Mouse (Mus musculus) cerebellum, adult 8-10 months (tissue): ENCODE results near the gene Abhd14b.

Experiments used
- DNase-seq: peaks from one replicate; pipeline ENCODE4 v3.0.0; 2022

Gene Abhd14b

DNA sequence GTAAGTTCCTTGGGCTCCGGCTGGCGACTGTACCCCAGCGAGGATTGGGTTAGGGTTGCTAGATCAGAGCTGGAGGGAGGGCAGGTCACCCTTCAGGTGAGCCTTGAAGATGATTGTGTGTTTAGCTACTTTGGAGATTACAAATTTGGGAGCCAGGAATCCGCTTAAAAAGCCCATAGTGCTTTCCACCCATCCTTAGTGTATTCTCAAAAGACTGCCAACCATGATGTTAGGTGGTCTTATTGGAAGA, 17.3 kb upstream of the Abhd14b start:
- DNase-seq, result no peak

DNA sequence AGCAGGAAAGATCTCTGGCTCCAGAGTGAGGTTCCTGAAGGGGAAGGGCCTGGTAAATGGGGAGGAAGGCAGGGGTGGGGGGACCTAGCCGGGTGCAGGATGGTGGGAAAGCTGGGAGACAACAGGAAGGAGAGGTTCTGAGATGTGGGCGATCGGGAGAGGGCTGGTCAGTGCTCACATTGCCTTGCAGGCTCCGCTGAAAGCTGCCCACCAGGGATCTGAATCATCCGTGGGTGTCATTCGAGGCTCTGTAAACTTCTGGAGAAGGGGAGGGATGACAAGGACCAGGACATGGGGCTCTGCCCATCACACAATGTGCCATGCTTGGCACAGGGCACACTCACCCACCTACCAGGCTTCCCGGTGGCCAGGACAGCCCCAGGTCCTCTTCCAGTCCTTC, 13.9 kb upstream of the Abhd14b start:
- DNase-seq, result no peak

- DNase-seq, result no peak
Observed at GRCm38 (mm10) chr9:106436566-106436965, 10.7 kb upstream of the Abhd14b start.

DNA sequence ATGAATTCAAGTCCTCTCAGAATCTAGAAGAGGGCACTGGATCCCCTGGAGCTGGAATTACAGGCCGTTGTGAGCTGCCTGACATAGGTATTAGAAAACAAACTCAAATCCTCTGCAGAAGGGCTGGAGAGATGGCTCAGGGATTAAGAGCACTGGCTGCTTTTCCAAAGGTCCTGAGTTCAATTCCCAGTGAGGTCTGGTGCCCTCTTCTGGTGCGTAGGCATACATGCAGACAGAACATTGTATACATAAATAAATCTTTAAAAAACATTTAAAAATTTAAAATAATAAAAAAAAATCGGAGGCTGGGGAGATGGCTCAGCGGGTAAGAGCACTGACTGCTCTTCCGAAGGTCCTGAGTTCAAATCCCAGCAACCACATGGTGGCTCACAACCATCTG, 4.6 kb upstream of the Abhd14b start:
- DNase-seq, result no peak

DNA sequence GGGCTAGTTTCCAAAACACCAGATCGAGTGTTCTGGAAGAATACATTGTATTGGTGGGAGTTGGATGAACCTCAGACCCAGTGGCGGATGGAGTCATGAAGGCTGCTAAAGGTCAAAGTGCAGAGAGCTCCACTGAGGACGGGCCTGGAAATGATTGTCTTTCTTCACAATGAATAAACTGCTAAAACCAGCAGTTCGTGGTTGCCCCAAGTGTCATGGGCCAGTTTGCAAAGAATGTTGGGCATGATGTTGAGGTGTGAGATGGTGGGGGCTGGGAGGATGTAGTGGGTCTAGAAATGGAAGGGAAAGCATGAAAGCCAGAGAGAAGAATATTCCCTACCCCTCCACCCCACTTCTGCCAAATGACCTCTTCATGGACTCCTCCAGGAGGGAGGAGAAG, 2.4 kb upstream of the Abhd14b start:
- DNase-seq, result no peak

- no peak for DNase-seq
Observed at GRCm38 (mm10) chr9:106447951-106448350, 692 bp downstream of the Abhd14b start.

DNA sequence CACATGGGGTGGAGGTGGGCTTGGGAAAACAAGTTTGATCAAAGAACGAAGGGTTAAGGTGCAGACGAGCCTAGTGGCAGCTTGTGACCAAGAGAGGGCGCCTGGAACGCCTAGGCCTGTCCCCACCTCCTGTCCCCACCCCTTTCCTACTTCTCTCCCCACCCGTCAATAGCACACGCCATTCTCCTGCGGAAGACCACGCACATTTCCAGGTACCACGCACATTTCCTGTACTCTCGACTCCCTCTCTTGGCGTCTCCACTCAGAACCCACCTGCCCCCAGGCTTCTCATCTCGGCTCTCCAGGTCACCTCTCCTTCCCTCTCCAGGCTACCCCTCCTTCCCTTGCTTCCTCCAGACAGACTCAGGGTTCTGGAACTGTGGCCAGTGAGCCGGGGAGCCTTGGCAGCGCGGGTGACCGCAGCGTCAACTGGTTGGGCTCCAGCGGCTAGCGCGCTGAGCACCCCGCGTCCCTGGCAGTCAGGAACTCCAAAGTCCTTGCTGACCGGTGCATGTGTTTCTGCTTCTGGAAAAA, 1.3 kb downstream of the Abhd14b start:
- peak; percentile 81 for DNase-seq

- no peak for DNase-seq
Observed at GRCm38 (mm10) chr9:106449947-106450346, 2.7 kb downstream of the Abhd14b start.

GRCm38 (mm10) chr9:106450661-106451060, 3.4 kb downstream of the Abhd14b start:
- peak; percentile 71 for DNase-seq

DNA sequence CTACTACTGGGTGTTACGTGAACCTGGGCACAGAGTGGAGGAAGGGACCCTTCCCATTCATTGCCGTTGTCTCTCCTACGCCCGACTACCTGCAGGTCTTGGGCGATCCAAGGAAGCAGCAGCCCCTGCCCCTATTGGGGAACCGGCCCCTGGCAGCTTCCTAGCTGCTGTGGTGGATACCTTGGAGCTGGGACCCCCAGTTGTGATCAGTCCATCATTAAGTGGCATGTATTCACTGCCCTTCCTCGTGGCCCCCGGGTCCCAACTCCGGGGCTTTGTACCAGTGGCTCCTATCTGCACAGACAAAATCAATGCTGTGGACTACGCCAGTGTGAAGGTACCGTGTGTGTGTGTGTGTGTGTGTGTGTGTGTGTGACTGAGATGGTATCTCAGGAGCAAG, 4.0 kb downstream of the Abhd14b start:
- no peak for DNase-seq

DNA sequence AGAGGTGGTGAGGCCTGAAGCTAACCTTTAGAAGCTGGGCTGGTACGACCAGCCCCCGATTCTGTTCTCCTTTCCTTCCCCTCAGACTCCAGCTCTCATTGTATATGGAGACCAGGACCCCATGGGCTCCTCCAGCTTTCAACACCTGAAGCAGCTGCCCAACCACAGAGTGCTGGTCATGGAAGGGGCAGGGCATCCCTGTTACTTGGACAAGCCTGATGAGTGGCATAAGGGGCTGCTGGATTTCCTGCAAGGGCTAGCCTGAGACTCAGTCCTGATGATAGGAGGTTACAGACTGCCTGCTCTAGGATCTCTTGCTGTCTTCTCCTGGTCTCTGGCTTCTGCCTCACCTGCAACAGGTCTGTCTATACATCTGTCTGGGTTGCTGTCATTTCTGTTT, 4.6 kb downstream of the Abhd14b start:
- DNase-seq, result no peak

GRCm38 (mm10) chr9:106452351-106452750, 5.1 kb downstream of the Abhd14b start:
- DNase-seq, result no peak

DNA sequence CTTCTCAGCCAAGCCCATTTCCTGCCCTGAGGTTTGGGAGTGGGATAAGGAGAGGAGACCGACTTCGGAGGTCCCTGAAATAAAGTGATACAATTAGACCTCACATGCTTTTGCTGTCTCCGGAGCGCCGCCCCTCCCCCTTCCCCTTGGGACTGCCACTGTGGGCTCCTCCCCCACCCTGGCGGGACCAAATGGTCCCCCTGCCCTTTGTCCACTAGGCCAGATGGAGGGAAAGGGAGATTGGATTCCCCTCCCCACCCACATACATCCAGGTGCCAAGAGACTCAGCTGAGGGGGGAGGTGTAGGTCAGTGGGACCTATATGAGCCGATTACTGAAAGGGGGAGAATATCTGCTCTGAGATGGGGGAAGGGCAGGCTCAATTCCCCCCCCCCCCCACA, 5.6 kb downstream of the Abhd14b start:
- peak; percentile 85 for DNase-seq

DNA sequence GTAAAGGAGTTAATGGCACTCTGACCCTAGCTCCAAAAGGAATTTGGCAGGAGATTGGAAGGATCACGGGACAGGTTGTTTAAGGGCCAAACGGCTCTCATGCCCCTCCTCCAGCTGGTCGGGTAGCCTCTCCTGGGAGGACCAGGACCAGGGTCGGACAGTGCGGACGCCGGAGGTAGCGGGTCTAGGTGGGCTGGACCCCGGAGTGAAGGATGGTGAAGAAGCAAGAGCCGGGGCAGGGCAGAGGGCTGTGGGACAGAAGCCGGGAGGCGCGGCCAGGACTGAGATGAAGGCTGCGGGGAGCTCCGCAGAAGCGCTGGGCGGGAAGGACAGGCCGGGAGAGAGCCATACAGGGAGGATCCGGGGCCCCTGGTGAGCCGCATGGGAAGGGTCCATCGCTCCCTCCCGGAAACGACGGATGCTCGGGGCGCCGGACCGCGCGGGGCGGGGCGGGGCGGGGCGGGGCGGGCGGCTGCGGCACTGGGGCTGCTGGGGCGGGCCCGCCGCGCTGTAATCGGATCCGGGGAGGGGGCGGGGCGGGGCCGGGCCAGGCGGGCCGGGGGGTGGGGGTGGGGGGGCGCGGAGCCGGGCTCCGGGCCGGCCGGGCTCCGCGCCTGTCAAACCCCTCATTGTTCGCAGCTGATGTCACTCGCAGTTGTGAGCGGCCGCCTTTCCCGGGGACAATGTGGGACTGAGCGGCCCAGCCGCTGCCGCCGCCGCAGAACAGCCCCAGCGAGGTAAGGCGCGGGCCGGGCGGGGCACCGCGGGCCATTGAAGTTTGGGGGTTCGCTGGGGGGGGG, 6.2 kb downstream of the Abhd14b start, which contains the start of gene Pcbp4:
TSS of gene Pcbp4 (plus strand) at position 21 of the 800 bp plus-strand sequence.
- peak; percentile 75 for DNase-seq

GRCm38 (mm10) chr9:106454071-106454761, 7.0 kb downstream of the Abhd14b start:
- DNase-seq, result peak; percentile 57

DNA sequence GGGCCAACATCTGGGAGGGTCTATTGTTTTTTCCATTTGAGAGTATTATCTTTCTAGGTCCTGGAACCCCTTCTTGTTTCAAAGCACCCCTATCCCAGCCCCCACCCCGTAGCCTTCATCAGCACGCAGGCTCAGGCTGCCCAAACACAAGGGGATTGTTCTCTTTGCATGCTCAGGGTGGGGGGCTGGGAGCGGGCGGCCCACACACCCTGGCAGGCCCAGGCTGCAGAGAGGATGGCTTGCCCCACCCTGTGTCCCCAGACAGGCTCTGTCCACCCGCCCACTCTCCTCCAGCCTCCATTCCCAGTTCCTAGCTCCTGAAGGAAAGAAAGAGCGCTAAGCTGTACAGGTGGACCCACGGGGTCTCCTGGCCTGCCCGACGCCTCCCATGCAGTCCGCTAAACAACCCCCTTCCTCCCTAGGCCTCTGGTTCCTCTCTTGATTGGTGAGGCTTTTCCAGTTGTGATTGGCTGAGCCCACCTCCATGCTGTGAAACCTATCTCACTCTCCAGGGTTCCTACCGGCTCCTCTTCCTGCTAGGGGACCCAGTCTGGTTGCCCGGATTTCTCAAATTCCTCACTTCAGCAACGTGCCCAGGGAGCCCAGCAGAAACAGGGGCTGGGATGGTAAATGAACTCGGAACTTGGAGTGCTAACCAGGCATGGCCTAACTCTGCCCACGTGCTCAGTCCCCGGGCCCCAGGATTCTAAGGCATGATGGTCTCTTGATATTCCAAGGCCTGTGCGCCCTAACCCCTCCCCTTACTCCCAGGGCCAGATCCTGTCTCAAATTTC, 7.8 kb downstream of the Abhd14b start:
- peak; percentile 36 for DNase-seq

DNA sequence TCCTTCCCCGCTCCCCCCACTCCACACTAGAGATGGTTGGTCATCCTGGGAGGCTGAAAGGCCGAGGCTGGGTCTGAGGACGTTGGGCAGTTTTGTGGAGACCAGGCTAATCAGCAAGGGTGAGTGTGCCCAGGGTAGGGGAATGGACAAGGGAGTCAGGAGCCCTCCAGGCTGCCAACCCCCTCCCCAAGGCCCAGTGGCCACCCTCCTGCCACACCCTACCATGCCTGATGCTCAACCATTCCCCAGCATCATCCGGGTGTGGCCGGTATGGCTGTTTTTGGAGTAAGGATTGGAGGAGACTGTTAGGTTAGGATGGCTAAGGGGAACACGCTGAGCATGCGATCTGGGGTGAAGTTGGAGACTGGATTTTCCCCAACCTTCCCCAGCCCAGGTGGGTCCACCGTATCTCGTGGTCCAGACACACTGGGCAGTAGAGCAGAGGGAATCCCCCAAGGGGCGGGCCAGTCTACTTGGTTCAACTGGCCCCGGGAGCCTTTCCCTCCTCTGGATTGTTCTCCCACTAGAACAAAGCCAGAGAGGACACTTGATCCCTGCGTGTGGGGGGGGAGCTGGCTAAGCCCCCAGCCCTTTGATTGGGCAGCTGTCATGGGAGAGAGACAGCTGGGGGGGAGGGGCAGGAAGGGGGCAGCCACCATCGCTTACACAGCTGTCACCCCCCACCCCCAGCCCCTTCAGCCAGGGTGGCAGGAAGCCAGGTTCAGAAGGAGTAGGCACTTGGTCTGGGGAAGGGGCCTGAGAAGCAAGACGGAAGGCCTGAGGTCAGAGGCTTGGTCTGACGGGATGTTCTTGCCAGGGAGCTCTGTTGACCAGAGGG, 9.3 kb downstream of the Abhd14b start:
- DNase-seq, result peak; percentile 35

- peak; percentile 29 for DNase-seq
Observed at GRCm38 (mm10) chr9:106457163-106457559, 9.9 kb downstream of the Abhd14b start.

DNA sequence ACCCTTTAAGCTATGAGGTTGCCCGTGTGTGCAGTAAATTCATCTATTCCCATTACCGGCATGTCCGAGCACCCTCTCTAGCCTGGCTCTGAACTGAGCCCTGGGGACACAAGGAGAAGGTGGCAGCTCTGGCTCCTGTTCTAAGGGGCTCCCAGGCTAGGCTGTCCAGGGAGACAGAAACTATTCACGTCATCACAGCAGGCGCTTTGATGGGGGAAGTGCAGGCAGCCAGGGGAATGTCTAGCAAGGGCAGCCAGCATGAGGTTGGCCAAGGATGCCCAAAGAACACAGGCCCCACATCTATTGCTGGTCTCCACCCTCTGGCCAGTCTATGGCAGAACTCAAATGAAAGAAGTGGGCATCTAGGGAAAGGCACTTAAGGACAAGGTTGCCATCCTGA, 10.7 kb downstream of the Abhd14b start:
- peak; percentile 35 for DNase-seq

GRCm38 (mm10) chr9:106459946-106460345, 12.7 kb downstream of the Abhd14b start:
- DNase-seq, result peak; percentile 60

- DNase-seq, result peak; percentile 79
Observed at GRCm38 (mm10) chr9:106460401-106461025, 13.3 kb downstream of the Abhd14b start.

- DNase-seq, result peak; percentile 56
Observed at GRCm38 (mm10) chr9:106461026-106461415, 13.8 kb downstream of the Abhd14b start.
